Mouse (Mus musculus) testis, adult 2 months (tissue): ENCODE results near the gene Tubb5.

ENCODE experiments used
- CTCF ChIP-seq: fragments of 200-500 bp; IDR thresholded peaks from 2 replicates; pipeline ENCODE4 v1.5.1; 2012; ENCODE audit warnings: low read depth, mild to moderate bottlenecking, inconsistent platforms, low read length, moderate library complexity; ENCODE audit not compliant: control insufficient read depth, insufficient read depth, insufficient replicate concordance
- POLR2A ChIP-seq: fragments of 200-500 bp; IDR thresholded peaks from 2 replicates; pipeline ENCODE4 v1.6.1; 2012; ENCODE audit warnings: low read depth, mild to moderate bottlenecking, inconsistent platforms, low read length, moderate library complexity; ENCODE audit not compliant: control insufficient read depth

- no peak for TF ChIP-seq CTCF
- no peak for TF ChIP-seq POLR2A
Observed at GRCm38 (mm10) chr17:35812307-35812706, 25.8 kb downstream of the Tubb5 start.
